Mouse (Mus musculus): Measurements from ENCODE around the gene Tmed9.

GRCm38 (mm10) chr13:55595375-55595774 lies 21.8 kb downstream of the Tmed9 start:
- no peak for TF ChIP-seq CTCF (IDR thresholded peaks at IDR 0.05; ENCODE audit: low read depth)
- no peak for TF ChIP-seq EP300 (optimal IDR thresholded peaks at IDR 0.05)
